Mouse (Mus musculus) bone marrow, adult 2 months (tissue): ENCODE measurements around the gene Vmn1r3. TPM values are rescaled to one million over a fixed set of nuclear protein-coding genes. Genes with fewer than 3 reads are reported as not detected.
A peak's percentile ranks its signal among the peaks of the same experiment; 100 is the strongest.
"Not testable (repeated sequence)": the region's sequence is repeated elsewhere in the genome, so short reads cannot be mapped to it uniquely, and the experiment has no call there.

ENCODE experiments used
- H3K27ac ChIP-seq: fragments of 200-500 bp; 2 replicates; pipeline ENCODE4 v1.5.1; 2012; ENCODE audit warnings: low read depth, mild to moderate bottlenecking, control low read depth, inconsistent platforms, low read length; ENCODE audit not compliant: control insufficient read depth, poor library complexity, insufficient read depth
- H3K4me1 ChIP-seq: fragments of 200-500 bp; 2 replicates; pipeline ENCODE4 v1.6.1; 2011; ENCODE audit warnings: low read length; ENCODE audit not compliant: control insufficient read depth, insufficient read depth
- H3K4me3 ChIP-seq: fragments of 200-500 bp; replicated peaks from 2 replicates; pipeline ENCODE3; 2011; ENCODE audit warnings: mild to moderate bottlenecking, low read depth, low read length, control low read depth; ENCODE audit not compliant: control insufficient read depth
- CTCF ChIP-seq: fragments of 200-500 bp; IDR thresholded peaks from 2 replicates; pipeline ENCODE4 v1.5.1; 2011; ENCODE audit warnings: low read length, control low read depth; ENCODE audit not compliant: control insufficient read depth, insufficient read depth
- POLR2A ChIP-seq: fragments of 200-500 bp; IDR thresholded peaks from 2 replicates; pipeline ENCODE4 v1.6.1; 2011; ENCODE audit warnings: low read depth, mild to moderate bottlenecking, control low read depth, low read length, borderline replicate concordance; ENCODE audit not compliant: control insufficient read depth
- WGBS: fragments of 180-500 bp; shearing (Covaris S2); methylation state at CpG from one replicate; pipeline ENCODE4 v1.1.7; 2018; 5-methylcytosine and 5-hydroxymethylcytosine counted together
- polyA plus RNA-seq: library from polyadenylated mRNA; stranded (reverse); fragments of >200 nt; gene quantifications from 2 replicates; pipeline ENCODE4 v1.2.4, GENCODE M21; 2011; ENCODE audit warnings: low replicate concordance; ENCODE audit not compliant: missing spikeins, insufficient read depth, insufficient read length

The Vmn1r3 gene
- polyA plus RNA-seq, 1 experiment: not detected

GRCm38 (mm10) chr4:3209643-3210217 lies 24.6 kb upstream of the Vmn1r3 start:
- not testable (repeated sequence) for H3K4me3 ChIP-seq, H3K27ac ChIP-seq, H3K4me1 ChIP-seq
- 0% methylated on average over 1 of the region's 1 CpGs for whole genome bisulfite sequencing

- 87% methylated on average over 10 of the region's 10 CpGs for WGBS
- H3K4me1 ChIP-seq, H3K27ac ChIP-seq, H3K4me3 ChIP-seq: not testable (repeated sequence)
These were observed 8.2 kb downstream of the Vmn1r3 start for GRCm38 (mm10) chr4:3176746-3177490.

- not testable (repeated sequence) for H3K4me3 ChIP-seq, H3K4me1 ChIP-seq, H3K27ac ChIP-seq
- WGBS: 85% methylated on average over 6 of the region's 6 CpGs
These were observed 9.0 kb downstream of the Vmn1r3 start for GRCm38 (mm10) chr4:3176195-3176594.

DNA sequence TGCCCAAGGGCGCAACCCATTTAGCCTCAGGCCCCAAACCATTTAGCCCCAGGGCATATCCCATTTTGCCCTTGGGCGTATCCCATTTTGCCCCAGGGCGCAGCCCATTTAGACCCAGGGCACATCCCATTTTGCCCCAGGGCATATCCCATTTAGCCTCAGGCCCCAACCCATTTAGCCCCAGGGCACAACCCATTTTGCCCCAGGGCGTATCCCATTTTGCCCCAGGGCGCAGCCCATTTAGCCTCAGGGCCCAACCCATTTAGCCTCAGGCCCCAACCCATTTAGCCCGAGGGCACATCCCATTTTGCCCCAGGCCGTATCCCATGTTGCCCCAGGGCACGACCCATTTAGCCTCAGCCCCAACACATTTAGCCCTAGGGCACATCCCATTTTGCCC lies 9.4 kb downstream of the Vmn1r3 start:
- WGBS: 87% methylated on average over 7 of the region's 8 CpGs
- not testable (repeated sequence) for H3K4me1 ChIP-seq, H3K27ac ChIP-seq, H3K4me3 ChIP-seq

- H3K4me1 ChIP-seq, H3K4me3 ChIP-seq, H3K27ac ChIP-seq: not testable (repeated sequence)
- 80% methylated on average over 4 of the region's 4 CpGs for WGBS
These were observed 10.6 kb downstream of the Vmn1r3 start for GRCm38 (mm10) chr4:3174586-3174985.

- H3K4me3 ChIP-seq, H3K27ac ChIP-seq, H3K4me1 ChIP-seq: not testable (repeated sequence)
- no CpG with 5 or more reads among the region's 1 CpGs for WGBS
These were observed 18.1 kb downstream of the Vmn1r3 start, which contains the start of gene Vmn1r2 for GRCm38 (mm10) chr4:3167020-3167419. Gene Vmn1r2 (plus strand): TSS chr4:3167320.

GRCm38 (mm10) chr4:3165046-3165445 lies 20.1 kb downstream of the Vmn1r3 start:
- Histone ChIP-seq H3K4me3 (no peak overlapping the region), H3K4me1 (no peaks in the 10 kb centered on the region), H3K27ac (0 out of 2 replicates have a peak overlapping the region, but pooled peaks have one; percentile 14)
- WGBS: 86% methylated on average over 4 of the region's 4 CpGs
- no peak for TF ChIP-seq POLR2A
- TF ChIP-seq CTCF: no peak

DNA sequence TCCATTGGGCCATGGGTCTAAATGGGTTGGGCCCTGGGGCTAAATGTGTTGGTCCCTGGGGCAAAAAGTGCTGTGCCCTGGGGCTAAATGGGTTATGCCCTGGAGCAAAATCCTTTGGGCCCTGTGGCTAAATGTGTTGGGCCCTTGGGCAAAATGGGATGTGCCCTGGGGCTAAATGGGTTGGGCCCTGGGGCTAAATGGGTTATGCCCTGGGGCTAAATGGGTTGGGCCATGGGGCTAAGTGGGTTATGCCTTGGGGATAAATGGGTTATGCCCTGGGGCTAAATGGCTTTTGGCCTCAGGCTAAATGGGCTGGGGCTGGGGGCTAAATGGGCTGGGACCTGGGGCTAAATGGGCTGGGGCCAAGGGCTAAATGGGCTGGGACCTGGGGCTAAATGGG lies 20.7 kb downstream of the Vmn1r3 start:
- not testable (repeated sequence) for H3K4me1 ChIP-seq, H3K4me3 ChIP-seq, H3K27ac ChIP-seq

DNA sequence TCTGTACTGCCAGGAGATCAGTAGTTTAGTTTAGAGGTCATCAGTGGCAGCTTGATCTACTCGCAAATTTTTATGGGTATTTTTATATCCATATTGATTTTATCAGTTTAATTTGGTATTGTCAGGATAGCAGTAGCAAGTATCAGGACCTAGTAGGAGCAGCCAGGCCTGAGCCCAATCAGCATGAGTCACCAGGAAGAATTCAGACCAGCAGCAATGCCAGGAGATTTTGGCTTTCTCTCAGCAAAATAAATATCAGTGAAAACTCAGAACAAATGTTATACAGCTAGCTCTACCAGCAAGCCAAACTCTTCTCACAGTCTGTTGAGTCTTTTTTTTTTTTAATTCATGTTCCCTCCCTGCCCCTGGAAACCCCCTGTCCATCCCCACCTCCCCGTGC lies 31.8 kb downstream of the Vmn1r3 start:
- H3K4me3 ChIP-seq, H3K4me1 ChIP-seq, H3K27ac ChIP-seq: not testable (repeated sequence)
- WGBS: 65% methylated on average over 2 of the region's 2 CpGs

DNA sequence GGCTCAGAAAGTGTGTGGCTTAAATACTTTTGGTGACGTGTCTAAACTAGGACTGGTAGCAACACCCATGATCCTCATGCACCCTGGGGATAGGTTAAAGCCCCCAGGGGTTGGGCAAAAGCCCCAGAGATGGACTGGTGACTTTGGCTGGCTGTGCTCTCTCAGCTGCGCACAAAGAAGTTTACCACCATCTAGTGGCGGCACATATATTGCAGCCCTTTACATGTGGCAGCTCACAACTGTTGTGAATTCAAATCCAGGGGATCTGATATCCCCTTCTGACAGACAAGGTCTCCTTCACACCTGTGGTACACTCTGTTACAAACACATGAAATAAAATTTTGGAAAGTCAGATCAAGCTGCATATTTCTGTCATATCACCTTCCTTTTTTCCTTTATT lies 37.2 kb downstream of the Vmn1r3 start:
- not testable (repeated sequence) for H3K27ac ChIP-seq, H3K4me3 ChIP-seq, H3K4me1 ChIP-seq
- no CpG with 5 or more reads among the region's 3 CpGs for WGBS

Other genes starting within 250 kb of the Vmn1r3 start
- not detected in 2 replicates for gene Vmn1r2, start 18.0 kb downstream of the Vmn1r3 start, polyA plus RNA-seq